16 mouse cellular contexts compared by ENCODE assay signal in the genomic region with DNA sequence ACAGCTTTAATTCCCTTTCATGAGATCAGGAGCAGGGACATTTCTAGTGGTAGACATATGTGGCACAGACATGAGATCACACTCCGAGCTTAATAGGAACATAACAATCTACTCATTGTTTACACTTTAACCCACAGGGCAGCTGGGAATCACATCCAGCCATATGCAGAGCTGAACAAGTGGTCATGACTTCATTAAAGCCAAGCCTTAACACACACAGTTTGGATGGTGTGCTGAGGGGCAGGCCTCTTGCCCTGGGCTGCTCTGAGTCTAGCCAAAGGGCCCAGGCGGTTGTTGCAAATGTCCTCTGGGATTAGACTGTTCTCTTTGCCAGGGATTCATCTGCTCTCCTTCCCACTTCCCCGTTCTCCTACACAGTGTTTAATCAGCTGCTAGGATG.
A peak's percentile ranks its signal among the peaks of the same experiment; 100 is the strongest.
DNase-seq lines count a peak whose midpoint lies in the region; ATAC-seq and TF ChIP-seq lines count a peak whose summit lies in the region.
"Had no signal": no experiment of that assay in that cellular context is flagged by ENCODE, and none has a peak within 500 bp of the region (broad histone marks: within the 10 kb centered on the region; RNA-seq: fewer than 3 reads in every experiment).

No protein-coding gene starts in this region.

- H3K27ac ChIP-seq in hindbrain, postnatal 0 days, result no peak overlapping the region
- H3K27ac ChIP-seq in hindbrain, embryonic 14.5 days, result no peak overlapping the region
- H3K27ac ChIP-seq in neural tube, embryonic 11.5 days (ENCODE audit: low read depth, low read length), result no peak overlapping the region
- H3K27ac ChIP-seq: hindbrain, embryonic 15.5 days had no signal

- H3K4me3 ChIP-seq in hindbrain, postnatal 0 days (ENCODE audit: low read length), result no peak overlapping the region
- no peak overlapping the region for H3K4me3 ChIP-seq in hindbrain, embryonic 14.5 days (replicated peaks; ENCODE audit: low read length)
- no peak overlapping the region for H3K4me3 ChIP-seq in neural tube, embryonic 11.5 days (ENCODE audit: low read depth, low read length)
- H3K4me3 ChIP-seq: hindbrain, embryonic 15.5 days had no signal

- no peaks in the 10 kb centered on the region for H3K36me3 ChIP-seq in hindbrain, postnatal 0 days (ENCODE audit: insufficient read depth, low read length)
- H3K36me3 ChIP-seq in hindbrain, embryonic 14.5 days (replicated peaks; ENCODE audit: control insufficient read depth, insufficient read depth), result no peaks in the 10 kb centered on the region
- H3K36me3 ChIP-seq in neural tube, embryonic 11.5 days (ENCODE audit: control insufficient read depth, insufficient read depth, low read length), result no peaks in the 10 kb centered on the region
- H3K36me3 ChIP-seq: hindbrain, embryonic 15.5 days had no signal

- ATAC-seq in hindbrain, postnatal 0 days, result no peak
- ATAC-seq in hindbrain, embryonic 14.5 days (ENCODE audit: low FRiP score), result no peak
- no peak for ATAC-seq in neural tube, embryonic 11.5 days (ENCODE audit: insufficient read depth, low FRiP score, low TSS enrichment)
- ATAC-seq in inflammation-experienced regulatory T-cells, adult 6 months, result no peak

- no peak for TF ChIP-seq CTCF in hindbrain, postnatal 0 days (IDR thresholded peaks at IDR 0.05; ENCODE audit: low read depth)

- H3K9ac ChIP-seq in hindbrain, postnatal 0 days (replicated peaks; ENCODE audit: low read length), result no peak overlapping the region
- no peak overlapping the region for H3K9ac ChIP-seq in hindbrain, embryonic 14.5 days
- no peak overlapping the region for H3K9ac ChIP-seq in neural tube, embryonic 11.5 days (ENCODE audit: low read length)
- H3K9ac ChIP-seq: hindbrain, embryonic 15.5 days had no signal

- H3K27me3 ChIP-seq in hindbrain, postnatal 0 days (ENCODE audit: insufficient read depth, low read length), result no peaks in the 10 kb centered on the region
- no peaks in the 10 kb centered on the region for H3K27me3 ChIP-seq in hindbrain, embryonic 14.5 days (ENCODE audit: control insufficient read depth, insufficient read depth, low read length)
- H3K27me3 ChIP-seq in neural tube, embryonic 11.5 days (ENCODE audit: control insufficient read depth, insufficient read depth, low read length), result no peaks in the 10 kb centered on the region
- H3K27me3 ChIP-seq: hindbrain, embryonic 15.5 days had no signal

- no peaks in the 10 kb centered on the region for H3K9me3 ChIP-seq in hindbrain, postnatal 0 days (ENCODE audit: low read length)
- H3K9me3 ChIP-seq in hindbrain, embryonic 14.5 days (ENCODE audit: control insufficient read depth, low read length), result no peaks in the 10 kb centered on the region
- no peaks in the 10 kb centered on the region for H3K9me3 ChIP-seq in neural tube, embryonic 11.5 days (ENCODE audit: control insufficient read depth, low read length)
- H3K9me3 ChIP-seq: hindbrain, embryonic 15.5 days had no signal

- WGBS in hindbrain, postnatal 0 days, result 34% methylated on average over 3 of the region's 3 CpGs
- 23% methylated on average over 3 of the region's 3 CpGs for WGBS in hindbrain, embryonic 14.5 days
- 39% methylated on average over 3 of the region's 3 CpGs for WGBS in neural tube, embryonic 11.5 days

- no peak overlapping the region for H3K4me2 ChIP-seq in hindbrain, postnatal 0 days (ENCODE audit: low read depth, low read length)
- no peak overlapping the region for H3K4me2 ChIP-seq in hindbrain, embryonic 14.5 days (replicated peaks)
- H3K4me2 ChIP-seq in neural tube, embryonic 11.5 days (ENCODE audit: low read depth), result no peak overlapping the region
- H3K4me2 ChIP-seq: hindbrain, embryonic 15.5 days had no signal

- DNase-seq in adrenal gland, adult 2 months, result peak; percentile 8
- DNase-seq in adrenal gland, adult 8-10 months, result no peak
- peak; percentile 11 for DNase-seq in hindbrain, postnatal 0 days (ENCODE audit: low spot score)
- no peak for DNase-seq in hindbrain, embryonic 14.5 days (ENCODE audit: low spot score)
- DNase-seq in neural tube, embryonic 11.5 days (ENCODE audit: low spot score), result peak; percentile 18
- no peak for DNase-seq in neural tube, embryonic 10.5 days (ENCODE audit: extremely low spot score, low spot score)
- no peak for DNase-seq in T-cell, adult 2 months (ENCODE audit: low spot score)
- DNase-seq: cerebellum, adult 18-20 months; kidney, adult 18-20 months; kidney, postnatal 25 days; layer of hippocampus, adult 9-11 months; lung, adult 2 months; right cerebral cortex, postnatal 25 days; thymus, postnatal 36 days had no signal

- no peaks in the 10 kb centered on the region for H3K4me1 ChIP-seq in hindbrain, postnatal 0 days (ENCODE audit: insufficient read depth, low read length)
- H3K4me1 ChIP-seq in hindbrain, embryonic 14.5 days (replicated peaks; ENCODE audit: control insufficient read depth, insufficient read depth, low read length), result 0 out of 2 replicates have a peak, but pooled peaks cover 3% of the 10 kb centered on the region
- peaks cover 14% of the 10 kb centered on the region for H3K4me1 ChIP-seq in neural tube, embryonic 11.5 days (ENCODE audit: control insufficient read depth, insufficient read depth, low read length)
- H3K4me1 ChIP-seq: hindbrain, embryonic 15.5 days had no signal

Comparison
In these comparisons a context has a peak if more than half of its experiments do, and no peak if none do; other contexts are left out.
1. DNase-seq: peak in adrenal gland, adult 2 months (single experiment), hindbrain, postnatal 0 days (single experiment) and neural tube, embryonic 11.5 days (single experiment); none in adrenal gland, adult 8-10 months (single experiment), hindbrain, embryonic 14.5 days (single experiment), neural tube, embryonic 10.5 days (single experiment) and T-cell, adult 2 months (single experiment).